Mouse (Mus musculus): ENCODE measurements around the gene Tulp4. TPM values are rescaled to one million over a fixed set of nuclear protein-coding genes. Genes with fewer than 3 reads are reported as not detected.
A peak's percentile ranks its signal among the peaks of the same experiment; 100 is the strongest.
"Not testable (repeated sequence)": the region's sequence is repeated elsewhere in the genome, so short reads cannot be mapped to it uniquely, and the experiment has no call there.

The Tulp4 gene
- polyA plus RNA-seq, 1 experiment = 144 TPM

GRCm38 (mm10) chr17:6202389-6203110 lies 96.3 kb downstream of the Tulp4 start:
- H3K4me3 ChIP-seq (replicated peaks; ENCODE audit: insufficient read depth, low read depth, low read length) = no peak overlapping the region
- TF ChIP-seq POLR2A (IDR thresholded peaks at IDR 0.05; ENCODE audit: borderline replicate concordance, insufficient read depth, low read length) = no peak
- no peak for TF ChIP-seq CTCF (IDR thresholded peaks at IDR 0.05; ENCODE audit: borderline replicate concordance, insufficient read depth, low read depth, low read length)
- 66% methylated on average over 14 of the region's 14 CpGs for WGBS
- DNase-seq = peak in 1 of 2 experiments; percentile 35
- no peaks in the 10 kb centered on the region for H3K27me3 ChIP-seq (ENCODE audit: control insufficient read depth, insufficient read depth, low read length)
- H3K4me1 ChIP-seq (ENCODE audit: control insufficient read depth, insufficient read depth, low read length) = peaks cover 22% of the 10 kb centered on the region
- H3K27ac ChIP-seq (ENCODE audit: insufficient read depth, low read length) = no peak overlapping the region

- no peak overlapping the region for H3K4me3 ChIP-seq (replicated peaks; ENCODE audit: insufficient read depth, low read depth, low read length)
- WGBS = 91% methylated on average over 7 of the region's 7 CpGs
- no peak overlapping the region for H3K27ac ChIP-seq (ENCODE audit: insufficient read depth, low read length)
- TF ChIP-seq POLR2A (IDR thresholded peaks at IDR 0.05; ENCODE audit: borderline replicate concordance, insufficient read depth, low read length) = no peak
- no peak for TF ChIP-seq CTCF (IDR thresholded peaks at IDR 0.05; ENCODE audit: borderline replicate concordance, insufficient read depth, low read depth, low read length)
- H3K27me3 ChIP-seq (ENCODE audit: control insufficient read depth, insufficient read depth, low read length) = no peaks in the 10 kb centered on the region
- no peak for DNase-seq
- H3K4me1 ChIP-seq (ENCODE audit: control insufficient read depth, insufficient read depth, low read length) = peaks cover 22% of the 10 kb centered on the region
Observed at GRCm38 (mm10) chr17:6203126-6203525, 96.9 kb downstream of the Tulp4 start.

- Histone ChIP-seq H3K27me3 (ENCODE audit: control insufficient read depth, insufficient read depth, low read length) (no peaks in the 10 kb centered on the region), H3K4me3 (replicated peaks; ENCODE audit: insufficient read depth, low read depth, low read length) (no peak overlapping the region), H3K27ac (ENCODE audit: insufficient read depth, low read length) (no peak overlapping the region), H3K4me1 (ENCODE audit: control insufficient read depth, insufficient read depth, low read length) (peaks cover 19% of the 10 kb centered on the region)
- 62% methylated on average over 4 of the region's 4 CpGs for WGBS
- DNase-seq = no peak
- TF ChIP-seq POLR2A (IDR thresholded peaks at IDR 0.05; ENCODE audit: borderline replicate concordance, insufficient read depth, low read length) (no peak), CTCF (IDR thresholded peaks at IDR 0.05; ENCODE audit: borderline replicate concordance, insufficient read depth, low read depth, low read length) (no peak)
Observed at GRCm38 (mm10) chr17:6203795-6204194, 97.6 kb downstream of the Tulp4 start.

- DNase-seq = no peak
- WGBS = 96% methylated on average over 1 of the region's 1 CpGs
- 0 out of 2 replicates have a peak, but pooled peaks cover 3% of the 10 kb centered on the region for H3K4me1 ChIP-seq (ENCODE audit: control insufficient read depth, insufficient read depth, low read length)
- no peak overlapping the region for H3K27ac ChIP-seq (ENCODE audit: insufficient read depth, low read length)
- H3K27me3 ChIP-seq (ENCODE audit: control insufficient read depth, insufficient read depth, low read length) = no peaks in the 10 kb centered on the region
- no peak overlapping the region for H3K4me3 ChIP-seq (replicated peaks; ENCODE audit: insufficient read depth, low read depth, low read length)
- TF ChIP-seq CTCF (IDR thresholded peaks at IDR 0.05; ENCODE audit: borderline replicate concordance, insufficient read depth, low read depth, low read length) (no peak), POLR2A (IDR thresholded peaks at IDR 0.05; ENCODE audit: borderline replicate concordance, insufficient read depth, low read length) (no peak)
Observed at GRCm38 (mm10) chr17:6211721-6212120, 105.5 kb downstream of the Tulp4 start.

- no peak overlapping the region for H3K27ac ChIP-seq (ENCODE audit: insufficient read depth, low read length)
- no peak for DNase-seq
- no peak overlapping the region for H3K4me3 ChIP-seq (replicated peaks; ENCODE audit: insufficient read depth, low read depth, low read length)
- no peak for TF ChIP-seq POLR2A (IDR thresholded peaks at IDR 0.05; ENCODE audit: borderline replicate concordance, insufficient read depth, low read length)
- no peak for TF ChIP-seq CTCF (IDR thresholded peaks at IDR 0.05; ENCODE audit: borderline replicate concordance, insufficient read depth, low read depth, low read length)
- H3K4me1 ChIP-seq (ENCODE audit: control insufficient read depth, insufficient read depth, low read length) = no peaks in the 10 kb centered on the region
- WGBS = 66% methylated on average over 4 of the region's 4 CpGs
- no peaks in the 10 kb centered on the region for H3K27me3 ChIP-seq (ENCODE audit: control insufficient read depth, insufficient read depth, low read length)
Observed at GRCm38 (mm10) chr17:6215640-6216039, 109.4 kb downstream of the Tulp4 start.

- no peak for DNase-seq
- no peak overlapping the region for H3K27ac ChIP-seq (ENCODE audit: insufficient read depth, low read length)
- H3K27me3 ChIP-seq (ENCODE audit: control insufficient read depth, insufficient read depth, low read length) = no peaks in the 10 kb centered on the region
- 87% methylated on average over 10 of the region's 10 CpGs for WGBS
- no peaks in the 10 kb centered on the region for H3K4me1 ChIP-seq (ENCODE audit: control insufficient read depth, insufficient read depth, low read length)
- TF ChIP-seq CTCF (IDR thresholded peaks at IDR 0.05; ENCODE audit: borderline replicate concordance, insufficient read depth, low read depth, low read length) (no peak), POLR2A (IDR thresholded peaks at IDR 0.05; ENCODE audit: borderline replicate concordance, insufficient read depth, low read length) (no peak)
- no peak overlapping the region for H3K4me3 ChIP-seq (replicated peaks; ENCODE audit: insufficient read depth, low read depth, low read length)
Observed at GRCm38 (mm10) chr17:6216514-6216913, 110.3 kb downstream of the Tulp4 start.

GRCm38 (mm10) chr17:6232633-6233032 lies 126.4 kb downstream of the Tulp4 start:
- not testable (repeated sequence) for H3K4me1 ChIP-seq (ENCODE audit: control insufficient read depth, insufficient read depth, low read length); DNase-seq; H3K27me3 ChIP-seq (ENCODE audit: control insufficient read depth, insufficient read depth, low read length); H3K27ac ChIP-seq (ENCODE audit: insufficient read depth, low read length); H3K4me3 ChIP-seq (replicated peaks; ENCODE audit: insufficient read depth, low read depth, low read length)
- WGBS = no CpG with 5 or more reads among the region's 7 CpGs

GRCm38 (mm10) chr17:6251298-6251697 lies 145.1 kb downstream of the Tulp4 start:
- H3K27me3 ChIP-seq (ENCODE audit: control insufficient read depth, insufficient read depth, low read length); H3K27ac ChIP-seq (ENCODE audit: insufficient read depth, low read length); DNase-seq; H3K4me3 ChIP-seq (replicated peaks; ENCODE audit: insufficient read depth, low read depth, low read length); H3K4me1 ChIP-seq (ENCODE audit: control insufficient read depth, insufficient read depth, low read length): not testable (repeated sequence)
- WGBS = 83% methylated on average over 1 of the region's 1 CpGs

GRCm38 (mm10) chr17:6256400-6257069 lies 150.3 kb downstream of the Tulp4 start, which contains the start of gene Tmem181a:
Tmem181a (plus strand) TSS chr17:6256860.
- peak within 1 kb of the TSS; percentile 44 for H3K4me3 ChIP-seq (replicated peaks; ENCODE audit: insufficient read depth, low read depth, low read length)
- peak in 1 of 2 experiments; percentile 41 for DNase-seq
- 0 out of 2 replicates have a peak within 1 kb of the TSS, but pooled peaks have one; percentile 81 for H3K27ac ChIP-seq (ENCODE audit: insufficient read depth, low read length)
- H3K4me1 ChIP-seq (ENCODE audit: control insufficient read depth, insufficient read depth, low read length); H3K27me3 ChIP-seq (ENCODE audit: control insufficient read depth, insufficient read depth, low read length): not testable (repeated sequence)
- 4% methylated on average over 10 of the region's 51 CpGs for WGBS

GRCm38 (mm10) chr17:6257070-6257456 lies 150.8 kb downstream of the Tulp4 start:
- H3K4me1 ChIP-seq (ENCODE audit: control insufficient read depth, insufficient read depth, low read length); H3K4me3 ChIP-seq (replicated peaks; ENCODE audit: insufficient read depth, low read depth, low read length); H3K27me3 ChIP-seq (ENCODE audit: control insufficient read depth, insufficient read depth, low read length): not testable (repeated sequence)
- peak; percentile 77 to 85 for DNase-seq
- H3K27ac ChIP-seq (ENCODE audit: insufficient read depth, low read length) = 0 out of 2 replicates have a peak overlapping the region, but pooled peaks have one; percentile 81
- WGBS = 2% methylated on average over 20 of the region's 20 CpGs
